Mouse (Mus musculus) heart, postnatal 0 days (tissue): ENCODE measurements around the gene Tmem107. TPM values are rescaled to one million over a fixed set of nuclear protein-coding genes. Genes with fewer than 3 reads are reported as not detected.

Experiments used
- ATAC-seq: fragments of 200-750 bp; cut with Nextera tagmentation; 2 replicates; pipeline ENCODE4 v1.8.0; 2017; ENCODE audit warnings: low read depth, moderate number of reproducible peaks, moderate library complexity; ENCODE audit not compliant: insufficient read depth
- DNase-seq: peaks from one replicate; pipeline ENCODE4 v3.0.0-alpha.2; 2016; ENCODE audit warnings: low spot score
- H3K27ac ChIP-seq: fragments of 300-500 bp; sonication (generic); 2 replicates; pipeline ENCODE4 v1.5.1; 2014; ENCODE audit warnings: low read depth, mild to moderate bottlenecking
- H3K27me3 ChIP-seq: fragments of 300-500 bp; sonication (generic); 2 replicates; pipeline ENCODE4 v1.6.1; 2014; ENCODE audit warnings: low read length, mixed read lengths; ENCODE audit not compliant: control insufficient read depth, insufficient read depth
- H3K36me3 ChIP-seq: fragments of 300-500 bp; sonication (generic); replicated peaks from 2 replicates; pipeline ENCODE4 v1.6.1; 2014; ENCODE audit warnings: low read length, mixed read lengths; ENCODE audit not compliant: control insufficient read depth, insufficient read depth
- H3K4me1 ChIP-seq: fragments of 300-500 bp; sonication (generic); 2 replicates; pipeline ENCODE4 v1.6.1; 2014; ENCODE audit warnings: antibody characterized with exemption; ENCODE audit not compliant: control insufficient read depth, insufficient read depth
- H3K4me2 ChIP-seq: fragments of 300-500 bp; sonication (generic); 2 replicates; pipeline ENCODE4 v1.6.1; 2014; ENCODE audit warnings: low read depth, mild to moderate bottlenecking, low read length, moderate library complexity
- H3K4me3 ChIP-seq: fragments of 300-500 bp; sonication (generic); 2 replicates; pipeline ENCODE4 v1.5.1; 2014; ENCODE audit warnings: low read depth, low read length
- H3K9ac ChIP-seq: fragments of 300-500 bp; sonication (generic); replicated peaks from 2 replicates; pipeline ENCODE4 v1.6.1; 2014; ENCODE audit warnings: low read depth, low read length, mixed read lengths
- H3K9me3 ChIP-seq: fragments of 300-500 bp; sonication (generic); replicated peaks from 2 replicates; pipeline ENCODE4 v1.6.1; 2016; ENCODE audit warnings: low read length; ENCODE audit not compliant: control insufficient read depth
- CTCF ChIP-seq: IDR thresholded peaks from 2 replicates; pipeline ENCODE4 v1.5.1; 2016; ENCODE audit warnings: antibody characterized with exemption, control low read depth, low read depth
- EP300 ChIP-seq: IDR thresholded peaks from 2 replicates; pipeline ENCODE4 v1.6.1; 2016; ENCODE audit warnings: antibody characterized with exemption, low read depth
- WGBS: fragments of 180-500 bp; shearing (Covaris S2); extraction: QIAGEN DNeasy Blood & Tissue Kit; methylation state at CpG from one replicate; pipeline ENCODE4 v1.1.7; 2014; 5-methylcytosine and 5-hydroxymethylcytosine counted together
- polyA plus RNA-seq: library from polyadenylated mRNA; unstranded; fragments of >200 nt; fragmentation: Nextera tagmentation; extraction: Ambion mirVana; gene quantifications from 2 replicates; pipeline ENCODE4 v1.2.1, GENCODE M21; 2015
- total RNA-seq: library from RNA; depleted of rRNA; stranded (reverse); fragments of >200 nt; gene quantifications from 2 replicates; pipeline ENCODE4 v1.2.3, GENCODE M21; 2014; ENCODE audit warnings: low replicate concordance

Tmem107 gene
- total and polyA plus RNA-seq, 2 experiments from 2014 or later, result 10.9 to 18.3 TPM

GRCm38 (mm10) chr11:69104487-69104886, 33.9 kb downstream of the Tmem107 start:
- Histone ChIP-seq H3K9ac (no peak overlapping the region), H3K4me2 (no peak overlapping the region), H3K36me3 (peaks cover 94% of the 10 kb centered on the region), H3K9me3 (no peaks in the 10 kb centered on the region), H3K27ac (no peak overlapping the region), H3K4me3 (no peak overlapping the region), H3K4me1 (peaks cover 7% of the 10 kb centered on the region), H3K27me3 (no peaks in the 10 kb centered on the region)
- DNase-seq (no peak), ATAC-seq (no peak)
- TF ChIP-seq CTCF (no peak), EP300 (no peak)
- WGBS, result 86% methylated on average over 14 of the region's 14 CpGs

GRCm38 (mm10) chr11:69105227-69105626, 34.6 kb downstream of the Tmem107 start:
- no peaks in the 10 kb centered on the region for H3K27me3 ChIP-seq
- H3K9me3 ChIP-seq, result no peaks in the 10 kb centered on the region
- peaks cover 6% of the 10 kb centered on the region for H3K4me1 ChIP-seq
- no peak overlapping the region for H3K27ac ChIP-seq
- H3K9ac ChIP-seq, result no peak overlapping the region
- 88% methylated on average over 6 of the region's 6 CpGs for WGBS
- TF ChIP-seq CTCF (no peak), EP300 (no peak)
- ATAC-seq (no peak), DNase-seq (no peak)
- H3K36me3 ChIP-seq, result peaks cover 99% of the 10 kb centered on the region
- no peak overlapping the region for H3K4me2 ChIP-seq
- H3K4me3 ChIP-seq, result no peak overlapping the region

GRCm38 (mm10) chr11:69105796-69106195, 35.2 kb downstream of the Tmem107 start:
- no peak overlapping the region for H3K27ac ChIP-seq
- no peaks in the 10 kb centered on the region for H3K27me3 ChIP-seq
- no peak overlapping the region for H3K4me3 ChIP-seq
- 85% methylated on average over 2 of the region's 2 CpGs for WGBS
- peaks cover under 1% of the 10 kb centered on the region; the same call in 1 of the 2 replicates for H3K4me1 ChIP-seq
- H3K9me3 ChIP-seq, result no peaks in the 10 kb centered on the region
- TF ChIP-seq EP300 (no peak), CTCF (no peak)
- DNase-seq, result no peak
- peaks cover 93% of the 10 kb centered on the region for H3K36me3 ChIP-seq
- H3K4me2 ChIP-seq, result no peak overlapping the region
- ATAC-seq, result no peak
- H3K9ac ChIP-seq, result no peak overlapping the region

- TF ChIP-seq EP300, result no peak
- TF ChIP-seq CTCF, result no peak
Observed at GRCm38 (mm10) chr11:69106299-69106698, 35.7 kb downstream of the Tmem107 start.

GRCm38 (mm10) chr11:69106842-69107241, 36.2 kb downstream of the Tmem107 start:
- Histone ChIP-seq H3K9me3 (no peaks in the 10 kb centered on the region), H3K36me3 (peaks cover 83% of the 10 kb centered on the region), H3K4me2 (no peak overlapping the region), H3K4me3 (no peak overlapping the region), H3K27me3 (no peaks in the 10 kb centered on the region), H3K9ac (no peak overlapping the region), H3K27ac (no peak overlapping the region), H3K4me1 (0 out of 2 replicates have a peak, but pooled peaks cover 10% of the 10 kb centered on the region)
- 87% methylated on average over 11 of the region's 11 CpGs for WGBS
- no peak for TF ChIP-seq EP300
- TF ChIP-seq CTCF, result no peak
- no peak for ATAC-seq
- no peak for DNase-seq

More at GRCm38 (mm10) chr11:69106299-69106698, 35.7 kb downstream of the Tmem107 start:
- no peak for ATAC-seq
- H3K4me3 ChIP-seq, result no peak overlapping the region
- DNase-seq, result no peak
- no peak overlapping the region for H3K4me2 ChIP-seq
- H3K9ac ChIP-seq, result no peak overlapping the region
- H3K27me3 ChIP-seq, result no peaks in the 10 kb centered on the region
- no peaks in the 10 kb centered on the region for H3K9me3 ChIP-seq
- H3K27ac ChIP-seq, result no peak overlapping the region
- H3K4me1 ChIP-seq, result 0 out of 2 replicates have a peak, but pooled peaks cover 5% of the 10 kb centered on the region
- WGBS, result 93% methylated on average over 11 of the region's 11 CpGs
- H3K36me3 ChIP-seq, result peaks cover 88% of the 10 kb centered on the region

GRCm38 (mm10) chr11:69107676-69108075, 37.1 kb downstream of the Tmem107 start:
- H3K27ac ChIP-seq, result no peak overlapping the region
- no peak overlapping the region for H3K4me2 ChIP-seq
- H3K9me3 ChIP-seq, result no peaks in the 10 kb centered on the region
- no peak overlapping the region for H3K4me3 ChIP-seq
- TF ChIP-seq EP300, result no peak
- no peak for TF ChIP-seq CTCF
- no peak overlapping the region for H3K9ac ChIP-seq
- H3K36me3 ChIP-seq, result peaks cover 74% of the 10 kb centered on the region
- DNase-seq (no peak), ATAC-seq (no peak)
- 83% methylated on average over 11 of the region's 11 CpGs for WGBS
- H3K4me1 ChIP-seq, result 0 out of 2 replicates have a peak, but pooled peaks cover 13% of the 10 kb centered on the region
- H3K27me3 ChIP-seq, result no peaks in the 10 kb centered on the region
